Mouse (Mus musculus): ENCODE results near the gene Olfr1251. TPM values are rescaled to one million over a fixed set of nuclear protein-coding genes. Genes with fewer than 3 reads are reported as not detected.
"Not testable (repeated sequence)": the region's sequence is repeated elsewhere in the genome, so short reads cannot be mapped to it uniquely, and the experiment has no call there.

Gene Olfr1251
- total RNA-seq (2017): not detected in 2 replicates

DNA sequence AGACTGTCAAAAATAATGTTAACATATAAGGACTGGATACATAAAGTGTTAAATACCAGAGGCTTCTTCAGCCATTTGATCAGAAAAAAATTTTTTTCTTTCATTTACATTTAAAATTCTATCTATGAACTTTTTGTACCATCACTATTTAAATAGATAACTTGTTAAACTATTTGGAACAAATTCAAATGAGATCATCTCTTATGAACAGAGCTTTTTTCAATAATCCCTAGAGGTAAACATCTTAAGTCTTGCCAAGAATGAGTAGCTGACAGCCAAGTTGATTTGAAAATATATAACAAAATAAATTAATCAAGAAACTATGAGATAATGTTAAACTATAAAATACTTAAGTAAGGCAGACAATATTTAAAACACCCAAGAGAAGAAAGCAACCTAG, at the start of gene Olfr1251:
TSS of gene Olfr1251 (minus strand) at position 101 of the 400 bp plus-strand sequence.
- no peak for ATAC-seq (replicated peaks in 1 of 2; ENCODE audit: insufficient read depth in 1 of 2, low FRiP score in 2 of 2, low TSS enrichment in 1 of 2, low read depth in 1 of 2, poor library complexity in 2 of 2, severe bottlenecking in 2 of 2)

DNA sequence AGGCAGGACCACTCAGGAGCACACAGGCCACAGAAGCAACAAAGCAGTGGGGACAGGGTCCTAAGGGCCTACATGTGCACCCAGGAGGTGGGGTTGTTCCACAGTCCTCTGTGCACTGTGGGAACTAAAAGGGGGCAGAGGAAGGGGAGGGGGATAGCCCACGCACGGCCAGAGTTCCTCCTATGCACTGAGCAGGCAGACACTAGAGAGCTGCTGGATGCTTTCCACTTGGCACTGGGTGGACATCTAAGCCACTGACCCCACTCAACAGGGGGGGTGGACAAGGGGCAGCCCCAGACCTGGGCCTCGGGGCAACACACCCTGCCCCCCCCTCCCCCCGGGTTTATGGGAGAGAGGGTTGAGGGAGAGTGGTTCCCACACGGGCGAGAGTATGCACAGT, 20.2 kb upstream of the Olfr1251 start:
- no peak for ATAC-seq (replicated peaks in 1 of 2; ENCODE audit: insufficient read depth in 1 of 2, low FRiP score in 2 of 2, low TSS enrichment in 1 of 2, low read depth in 1 of 2, poor library complexity in 2 of 2, severe bottlenecking in 2 of 2)

DNA sequence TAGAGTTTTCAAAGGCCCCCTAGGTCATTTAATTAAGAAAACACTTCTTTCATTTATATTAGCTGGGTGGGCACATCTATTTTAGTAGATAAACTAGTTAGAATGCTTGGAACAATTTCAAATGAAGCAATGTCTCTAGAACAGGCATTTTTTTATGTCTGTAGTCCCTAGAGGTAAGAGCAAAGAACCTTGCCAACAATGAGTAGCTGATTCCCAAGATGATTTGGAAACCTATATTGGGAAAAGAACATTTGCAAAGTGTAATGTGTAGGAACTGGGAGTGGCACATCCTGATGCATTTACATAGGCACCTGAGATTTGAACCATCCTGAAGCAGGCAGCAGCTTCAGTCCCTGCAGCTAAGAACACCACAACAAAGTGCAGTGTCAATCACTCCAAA, 10.4 kb downstream of the Olfr1251 start, which contains the start of gene Olfr1250:
TSS of gene Olfr1250 (minus strand) at position 101 of the 400 bp plus-strand sequence.
- no peak for ATAC-seq (replicated peaks in 1 of 2; ENCODE audit: insufficient read depth in 1 of 2, low FRiP score in 2 of 2, low TSS enrichment in 1 of 2, low read depth in 1 of 2, poor library complexity in 2 of 2, severe bottlenecking in 2 of 2)

DNA sequence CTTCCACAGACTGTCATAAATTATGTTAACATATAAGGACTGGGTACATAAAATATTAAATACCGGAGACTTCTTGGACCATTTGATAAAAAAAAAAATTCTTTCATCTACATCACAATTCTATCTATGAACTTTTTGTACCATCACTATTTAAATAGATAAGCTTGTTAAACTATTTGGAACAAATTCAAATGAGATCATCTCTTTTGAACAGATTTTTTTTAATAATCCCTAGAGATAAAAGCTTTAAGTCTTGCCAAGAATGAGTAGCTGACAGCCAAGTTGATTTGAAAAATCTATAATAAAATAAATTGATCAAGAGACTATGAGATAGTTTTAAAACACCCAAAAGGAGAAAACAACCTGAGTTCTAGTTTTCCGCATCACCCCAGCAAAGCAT, 36.9 kb downstream of the Olfr1251 start, which contains the start of gene Olfr1249:
TSS of gene Olfr1249 (minus strand) at position 101 of the 400 bp plus-strand sequence.
- no peak for ATAC-seq (replicated peaks in 1 of 2; ENCODE audit: insufficient read depth in 1 of 2, low FRiP score in 2 of 2, low TSS enrichment in 1 of 2, low read depth in 1 of 2, poor library complexity in 2 of 2, severe bottlenecking in 2 of 2)

DNA sequence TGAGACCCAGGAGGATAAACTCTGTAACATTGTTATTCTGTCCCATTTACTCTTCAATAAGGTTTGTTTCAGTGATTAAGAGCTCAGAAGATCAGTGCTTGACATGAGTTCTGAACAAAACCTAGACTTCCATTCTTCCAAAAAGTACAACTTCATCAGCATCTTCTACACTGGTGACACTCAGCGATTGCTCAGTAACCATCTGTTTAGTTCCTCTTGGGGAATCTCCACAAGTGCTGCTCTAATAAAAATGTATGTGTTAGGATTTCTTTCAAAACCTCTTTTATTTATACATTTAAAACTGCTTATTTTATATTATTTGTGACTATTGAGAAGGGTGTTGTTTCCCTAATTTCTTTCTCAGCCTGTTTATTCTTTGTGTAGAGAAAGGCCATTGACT, 53.6 kb downstream of the Olfr1251 start, which contains the start of gene Olfr1248:
TSS of gene Olfr1248 (minus strand) at position 101 of the 400 bp plus-strand sequence.
- not testable (repeated sequence) for ATAC-seq (replicated peaks in 1 of 2; ENCODE audit: insufficient read depth in 1 of 2, low FRiP score in 2 of 2, low TSS enrichment in 1 of 2, low read depth in 1 of 2, poor library complexity in 2 of 2, severe bottlenecking in 2 of 2)

Other genes with a start within 250 kb of the Olfr1251 start
- gene Olfr1240, start 228.9 kb downstream of the Olfr1251 start, total RNA-seq (2017): not detected in 2 replicates
- gene Olfr1241, start 184.8 kb downstream of the Olfr1251 start, total RNA-seq (2017): not detected in 2 replicates
- gene Olfr1242, start 173.6 kb downstream of the Olfr1251 start, total RNA-seq (2017): not detected in 2 replicates
- gene Olfr1243, start 140.4 kb downstream of the Olfr1251 start, total RNA-seq (2017): not detected in 2 replicates
- gene Olfr1245, start 93.5 kb downstream of the Olfr1251 start, total RNA-seq (2017): not detected in 2 replicates
- not detected in 2 replicates for gene Olfr1246, start 78.8 kb downstream of the Olfr1251 start, total RNA-seq (2017)
- gene Olfr1247, start 57.8 kb downstream of the Olfr1251 start, total RNA-seq (2017): not detected in 2 replicates
- not detected in 2 replicates for gene Olfr1248, start 53.7 kb downstream of the Olfr1251 start, total RNA-seq (2017)
- gene Olfr1249, start 37.0 kb downstream of the Olfr1251 start, total RNA-seq (2017): not detected in 2 replicates
- gene Olfr1250, start 10.5 kb downstream of the Olfr1251 start, total RNA-seq (2017): not detected in 2 replicates
- gene Olfr1252, start 53.1 kb upstream of the Olfr1251 start, total RNA-seq (2017): not detected in 2 replicates
- not detected in 2 replicates for gene Olfr1253, start 85.2 kb upstream of the Olfr1251 start, total RNA-seq (2017)
- gene Olfr1254, start 121.7 kb upstream of the Olfr1251 start, total RNA-seq (2017): not detected in 2 replicates
- not detected in 2 replicates for gene Olfr1255, start 140.1 kb upstream of the Olfr1251 start, total RNA-seq (2017)
- gene Olfr1256, start 169.6 kb upstream of the Olfr1251 start, total RNA-seq (2017): 0.06 TPM in 1 of 2 replicates, not detected in the other
- not detected in 2 replicates for gene Olfr48, start 176.3 kb upstream of the Olfr1251 start, total RNA-seq (2017)
- gene Olfr1257, start 206.5 kb upstream of the Olfr1251 start, total RNA-seq (2017): not detected in 2 replicates

Data from hematopoietic stem cell, adult 5-6 weeks (primary cell).